Mouse (Mus musculus) midbrain, embryonic 13.5 days (tissue): ENCODE results near the gene Vmn1r167. TPM values are rescaled to one million over a fixed set of nuclear protein-coding genes. Genes with fewer than 3 reads are reported as not detected.
"Not testable (repeated sequence)": the region's sequence is repeated elsewhere in the genome, so short reads cannot be mapped to it uniquely, and the experiment has no call there.

Source experiments
- ATAC-seq: fragments of 200-750 bp; cut with Nextera tagmentation; 2 replicates; pipeline ENCODE4 v1.8.0; 2017; ENCODE audit warnings: mild to moderate bottlenecking, moderate TSS enrichment, moderate library complexity
- H3K27ac ChIP-seq: fragments of 300-500 bp; sonication (generic); 2 replicates; pipeline ENCODE4 v1.5.1; 2015; ENCODE audit warnings: inconsistent platforms, mild to moderate bottlenecking, moderate library complexity
- H3K27me3 ChIP-seq: fragments of 300-500 bp; sonication (generic); 2 replicates; pipeline ENCODE4 v1.6.1; 2015; ENCODE audit warnings: mild to moderate bottlenecking, inconsistent platforms
- H3K36me3 ChIP-seq: fragments of 300-500 bp; sonication (generic); 2 replicates; pipeline ENCODE4 v1.6.1; 2015; ENCODE audit warnings: mild to moderate bottlenecking, inconsistent platforms
- H3K4me1 ChIP-seq: fragments of 300-500 bp; sonication (generic); replicated peaks from 2 replicates; pipeline ENCODE4 v1.6.1; 2015; ENCODE audit warnings: inconsistent platforms
- H3K4me2 ChIP-seq: fragments of 300-500 bp; sonication (generic); replicated peaks from 2 replicates; pipeline ENCODE4 v1.6.1; 2015; ENCODE audit warnings: moderate library complexity, mild to moderate bottlenecking, inconsistent platforms
- H3K4me3 ChIP-seq: fragments of 300-500 bp; sonication (generic); replicated peaks from 2 replicates; pipeline ENCODE4 v1.5.1; 2015; ENCODE audit warnings: mild to moderate bottlenecking, inconsistent platforms
- H3K9ac ChIP-seq: fragments of 300-500 bp; sonication (generic); replicated peaks from 2 replicates; pipeline ENCODE4 v1.6.1; 2015; ENCODE audit warnings: mild to moderate bottlenecking, inconsistent platforms
- H3K9me3 ChIP-seq: fragments of 300-500 bp; sonication (generic); 2 replicates; pipeline ENCODE4 v1.6.1; 2016; ENCODE audit warnings: mild to moderate bottlenecking, inconsistent platforms
- whole genome bisulfite sequencing: fragments of 180-500 bp; shearing (Covaris S2); methylation state at CpG from one replicate; pipeline ENCODE4 v1.1.7; 2015; 5-methylcytosine and 5-hydroxymethylcytosine counted together
- polyA plus RNA-seq: library from polyadenylated mRNA; unstranded; fragments of >200 nt; fragmentation: Nextera tagmentation; extraction: Ambion mirVana; gene quantifications from 2 replicates; pipeline ENCODE4 v1.2.1, GENCODE M21; 2015

Vmn1r167 gene
- polyA plus RNA-seq: not detected in 2 replicates

DNA sequence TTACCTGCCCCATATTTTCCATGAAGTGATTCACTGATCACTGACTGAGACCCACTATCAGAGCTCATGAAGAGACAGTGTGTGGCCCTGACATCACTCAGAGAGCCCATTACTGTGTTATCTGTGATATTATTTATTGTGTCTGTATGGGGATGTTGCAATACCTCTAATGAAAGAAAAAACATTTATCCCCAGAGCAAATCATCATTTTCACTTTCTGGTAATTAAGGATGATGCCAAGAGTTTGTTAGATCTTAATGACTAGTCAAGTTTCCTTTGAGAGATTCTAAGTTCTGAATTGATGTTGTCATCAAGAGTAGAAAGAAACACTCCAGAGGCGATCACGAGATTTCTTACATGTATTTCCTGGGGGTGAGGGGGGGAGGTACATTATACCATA, at the start of gene Vmn1r167:
Gene Vmn1r167 (minus strand): TSS at position 101 of the 400 bp plus-strand sequence.
- not testable (repeated sequence) for H3K27me3 ChIP-seq, H3K4me2 ChIP-seq, H3K4me3 ChIP-seq, ATAC-seq, H3K9ac ChIP-seq, H3K36me3 ChIP-seq, H3K4me1 ChIP-seq, H3K27ac ChIP-seq
- WGBS: 86% methylated on average over 2 of the region's 2 CpGs
- peaks cover 23% of the 10 kb centered on the region for H3K9me3 ChIP-seq

- ATAC-seq: not testable (repeated sequence)
- no CpG with 5 or more reads among the region's 1 CpGs for WGBS
Measured at GRCm38 (mm10) chr7:23539432-23539831, 32.4 kb upstream of the Vmn1r167 start, which contains the start of gene Vmn1r168. Vmn1r168 (plus strand) TSS chr7:23539732.

GRCm38 (mm10) chr7:23472886-23473285, 34.1 kb downstream of the Vmn1r167 start:
- not testable (repeated sequence) for H3K4me3 ChIP-seq, H3K27ac ChIP-seq, H3K4me1 ChIP-seq, H3K36me3 ChIP-seq, H3K9ac ChIP-seq, ATAC-seq, H3K4me2 ChIP-seq, H3K27me3 ChIP-seq
- peaks cover 23% of the 10 kb centered on the region; the same call in 1 of the 2 replicates for H3K9me3 ChIP-seq
- 69% methylated on average over 2 of the region's 2 CpGs for WGBS

More at GRCm38 (mm10) chr7:23539432-23539831, 32.4 kb upstream of the Vmn1r167 start, which contains the start of gene Vmn1r168:
- H3K9me3 ChIP-seq: peaks cover 16% of the 10 kb centered on the region; the same call in 1 of the 2 replicates
- not testable (repeated sequence) for H3K4me3 ChIP-seq, H3K9ac ChIP-seq, H3K27me3 ChIP-seq, H3K27ac ChIP-seq, H3K4me2 ChIP-seq, H3K36me3 ChIP-seq, H3K4me1 ChIP-seq

DNA sequence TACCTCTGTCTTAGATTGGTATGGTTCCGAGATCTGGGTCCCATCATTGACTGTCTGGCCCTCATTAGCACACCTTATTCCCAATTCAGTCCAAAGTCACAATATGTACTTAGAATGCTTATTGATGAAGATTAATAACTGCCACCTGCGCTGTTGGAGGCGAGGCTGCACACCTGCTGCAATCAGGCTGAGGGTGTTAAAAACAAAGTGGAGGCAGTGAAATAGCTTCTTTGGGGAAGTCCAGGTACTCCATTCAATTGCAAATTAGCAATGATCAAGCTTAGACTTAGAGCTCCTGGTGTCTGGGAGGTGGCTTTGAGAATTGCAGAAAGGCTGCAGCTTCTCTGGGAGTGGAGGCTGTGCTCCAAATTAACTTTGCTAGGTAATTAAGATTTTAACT, 36.2 kb downstream of the Vmn1r167 start:
- not testable (repeated sequence) for H3K9ac ChIP-seq, H3K4me1 ChIP-seq, H3K4me3 ChIP-seq, H3K27ac ChIP-seq, H3K36me3 ChIP-seq, H3K27me3 ChIP-seq, H3K4me2 ChIP-seq, ATAC-seq
- WGBS: 62% methylated on average over 3 of the region's 3 CpGs
- peaks cover 33% of the 10 kb centered on the region; the same call in 1 of the 2 replicates for H3K9me3 ChIP-seq

GRCm38 (mm10) chr7:23470201-23470600, 36.8 kb downstream of the Vmn1r167 start:
- H3K27ac ChIP-seq, H3K36me3 ChIP-seq, H3K27me3 ChIP-seq, ATAC-seq, H3K4me3 ChIP-seq, H3K4me1 ChIP-seq, H3K4me2 ChIP-seq, H3K9ac ChIP-seq: not testable (repeated sequence)
- peaks cover 30% of the 10 kb centered on the region; the same call in 1 of the 2 replicates for H3K9me3 ChIP-seq
- 68% methylated on average over 3 of the region's 3 CpGs for WGBS

Other genes starting within 250 kb of the Vmn1r167 start
- gene Gm6902, start 228.3 kb downstream of the Vmn1r167 start, polyA plus RNA-seq: not detected in 2 replicates
- gene Nlrp4e, start 206.0 kb downstream of the Vmn1r167 start, polyA plus RNA-seq: not detected in 2 replicates
- gene Nlrp5, start 121.3 kb downstream of the Vmn1r167 start, polyA plus RNA-seq: not detected in 2 replicates
- not detected in 2 replicates for gene Vmn1r168, start 32.5 kb upstream of the Vmn1r167 start, polyA plus RNA-seq
- gene Vmn1r169, start 68.3 kb upstream of the Vmn1r167 start, polyA plus RNA-seq: not detected in 2 replicates
- gene Vmn1r170, start 99.0 kb upstream of the Vmn1r167 start, polyA plus RNA-seq: not detected in 2 replicates
- gene Vmn1r171, start 123.5 kb upstream of the Vmn1r167 start, polyA plus RNA-seq: not detected in 2 replicates
- gene Vmn1r172, start 151.1 kb upstream of the Vmn1r167 start, polyA plus RNA-seq: not detected in 2 replicates
- gene Vmn1r173, start 193.5 kb upstream of the Vmn1r167 start, polyA plus RNA-seq: not detected in 2 replicates
- not detected in 2 replicates for gene Vmn1r174, start 245.1 kb upstream of the Vmn1r167 start, polyA plus RNA-seq